Mouse (Mus musculus): Measurements from ENCODE around the gene Bub3.

The Bub3 gene

GRCm38 (mm10) chr7:131559986-131560696 is at the start of gene Bub3:
TSS of gene Bub3 (plus strand) at chr7:131560222.
- peak; percentile 93 to 94 for DNase-seq (ENCODE audit: low spot score in 2 of 2)

- DNase-seq (ENCODE audit: low spot score in 2 of 2), result peak; percentile 57 to 66
These were observed 20.0 kb upstream of the Bub3 start for GRCm38 (mm10) chr7:131539979-131540378.

DNA sequence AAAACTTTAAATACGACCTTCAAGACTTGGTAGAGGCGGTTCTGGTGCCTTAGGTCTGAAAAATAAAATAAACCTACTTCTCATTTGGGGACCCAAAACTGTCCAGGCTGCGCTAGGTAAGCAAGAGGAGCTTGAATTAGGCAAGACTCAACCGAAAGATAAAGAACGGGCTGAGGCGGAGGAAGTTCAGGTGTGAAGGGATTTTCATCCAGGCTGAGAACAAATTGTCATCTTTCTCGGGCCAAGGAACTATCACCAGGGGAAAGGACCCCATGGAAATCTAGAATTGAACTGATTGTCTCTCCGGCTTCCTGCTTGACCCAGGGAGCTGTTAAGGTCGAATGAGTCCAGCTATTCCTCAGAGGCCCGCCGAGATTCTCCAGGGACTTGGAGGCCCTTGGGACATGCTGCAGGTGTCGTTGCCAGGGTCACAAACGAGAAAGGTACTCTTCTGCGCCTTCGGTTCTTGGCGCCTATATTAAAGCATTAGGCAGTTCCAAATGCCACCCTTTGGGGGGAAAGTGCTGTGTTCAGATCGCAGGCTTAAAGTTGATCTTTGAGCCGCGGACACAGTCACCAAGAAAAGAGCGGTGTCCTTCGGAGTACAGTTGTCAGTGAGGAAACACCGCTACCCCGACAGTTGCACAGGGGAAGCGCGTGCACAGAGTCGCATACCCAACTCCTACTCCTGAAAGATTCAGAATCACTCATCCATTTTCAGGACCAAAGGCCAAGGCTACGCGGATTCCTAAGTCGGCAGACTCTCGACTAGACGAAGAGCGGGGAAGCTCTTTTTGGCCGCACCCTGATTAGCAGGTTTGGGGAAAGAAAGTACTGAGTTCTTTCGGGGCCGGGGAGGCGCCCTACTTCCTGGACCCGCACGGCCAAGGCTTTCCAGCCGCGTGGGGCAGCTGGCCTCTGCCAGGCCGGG is 18.6 kb upstream of the Bub3 start:
- no peak for DNase-seq (ENCODE audit: low spot score in 2 of 2)

DNA sequence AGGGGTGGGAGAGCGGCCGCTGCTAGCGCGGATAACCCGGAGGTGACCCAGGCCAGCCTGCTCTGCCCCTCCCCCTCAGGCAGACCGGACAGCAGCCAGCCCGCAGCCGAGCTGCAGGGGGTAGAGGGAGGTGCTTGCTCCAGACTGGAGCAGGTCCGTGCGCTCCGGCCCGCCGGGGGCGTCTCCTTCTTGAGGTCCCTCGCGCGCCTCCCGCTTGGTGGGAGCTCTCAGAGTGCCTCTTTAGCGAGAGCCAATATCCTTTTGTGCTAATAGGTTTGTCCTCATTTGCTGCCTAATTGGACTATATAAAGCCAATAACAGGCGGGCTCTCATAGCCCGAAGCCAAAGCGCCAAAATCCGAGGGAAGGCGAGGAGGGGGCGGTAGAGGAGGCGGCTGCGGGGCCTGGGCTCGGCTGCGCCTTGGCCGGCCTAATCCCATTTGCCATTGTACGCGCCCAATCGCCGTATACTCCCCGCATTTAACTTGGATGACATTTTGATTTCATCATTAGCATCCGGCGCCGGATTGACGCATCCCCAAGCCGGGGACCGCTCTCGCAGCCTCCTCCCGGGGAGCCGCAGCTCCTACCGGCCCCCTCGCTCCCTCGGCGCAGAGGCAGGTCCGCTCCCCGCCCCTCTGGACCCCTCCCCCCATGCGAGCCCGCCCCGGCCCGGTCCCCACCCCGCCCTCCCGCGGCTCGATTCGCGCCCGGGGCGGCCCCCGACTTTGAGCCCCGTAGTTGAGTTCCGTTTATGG is 17.7 kb upstream of the Bub3 start, which contains the start of gene Hmx3:
Gene Hmx3 (plus strand): TSS at position 753 of the 757 bp plus-strand sequence.
- DNase-seq (ENCODE audit: low spot score in 2 of 2), result no peak

- DNase-seq (ENCODE audit: low spot score in 2 of 2), result no peak
These were observed 17.0 kb upstream of the Bub3 start for GRCm38 (mm10) chr7:131542872-131543622.

GRCm38 (mm10) chr7:131543623-131544481 is 16.2 kb upstream of the Bub3 start:
- DNase-seq (ENCODE audit: low spot score in 2 of 2), result no peak

DNA sequence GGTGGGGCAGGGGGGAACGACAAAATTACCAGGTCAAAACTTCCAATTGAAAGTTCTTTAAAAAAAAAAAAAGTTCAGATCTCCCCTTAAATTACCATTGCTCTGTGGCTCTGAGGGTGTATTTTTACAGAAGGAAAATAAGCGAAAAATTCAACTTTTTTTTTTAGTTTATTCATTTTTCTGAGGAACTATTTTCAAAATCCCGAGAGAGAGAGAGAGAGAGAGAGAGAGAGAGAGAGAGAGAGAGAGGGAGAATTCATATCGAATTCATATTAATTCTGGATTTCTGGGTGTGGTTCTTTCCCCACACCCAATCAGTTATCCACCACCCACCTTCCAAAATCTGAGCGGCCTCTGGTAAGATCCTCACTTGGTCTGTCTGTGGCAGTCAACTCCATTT is 15.2 kb upstream of the Bub3 start:
- no peak for DNase-seq (ENCODE audit: low spot score in 2 of 2)

DNA sequence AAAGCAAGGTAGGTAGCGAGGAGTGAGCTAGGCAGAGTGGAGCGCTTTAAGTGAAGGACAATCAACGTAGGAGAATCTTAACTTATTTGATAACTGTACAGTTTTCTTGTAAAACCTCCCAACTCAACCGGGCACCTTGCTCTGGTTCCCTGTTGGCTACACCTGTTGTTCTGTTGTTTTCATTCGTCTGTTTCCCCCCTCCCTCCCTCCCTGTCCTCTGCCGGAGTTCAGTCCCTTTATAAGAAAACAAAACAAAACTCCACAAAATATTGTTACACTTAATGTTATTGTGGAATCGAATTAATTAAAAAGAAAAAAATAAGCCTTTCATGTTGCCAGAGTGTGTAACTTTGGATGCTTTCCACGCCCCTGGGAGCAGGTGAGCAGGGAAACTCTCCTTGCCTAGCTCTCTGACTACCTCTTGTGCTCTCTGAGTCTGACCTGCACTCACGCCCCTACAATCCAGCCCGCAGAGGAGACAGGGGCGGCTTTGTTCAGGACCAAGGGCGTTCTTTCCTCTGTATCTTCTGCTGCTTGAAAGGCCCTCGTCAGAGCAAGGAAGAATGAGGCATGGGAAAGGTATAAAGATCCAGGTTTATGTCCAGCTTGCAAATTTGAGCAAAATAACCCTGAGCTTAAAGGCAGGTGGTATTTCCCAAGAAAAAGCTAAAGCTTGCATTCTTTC is 14.2 kb upstream of the Bub3 start:
- no peak for DNase-seq (ENCODE audit: low spot score in 2 of 2)

- no peak for DNase-seq (ENCODE audit: low spot score in 2 of 2)
These were observed 13.6 kb upstream of the Bub3 start for GRCm38 (mm10) chr7:131546423-131546822.

- no peak for DNase-seq (ENCODE audit: low spot score in 2 of 2)
These were observed 12.5 kb upstream of the Bub3 start for GRCm38 (mm10) chr7:131547481-131547880.

GRCm38 (mm10) chr7:131548473-131548872 is 11.5 kb upstream of the Bub3 start, which contains the start of gene Hmx2:
TSS of gene Hmx2 (plus strand) at chr7:131548773.
- no peak for DNase-seq (ENCODE audit: low spot score in 2 of 2)

DNA sequence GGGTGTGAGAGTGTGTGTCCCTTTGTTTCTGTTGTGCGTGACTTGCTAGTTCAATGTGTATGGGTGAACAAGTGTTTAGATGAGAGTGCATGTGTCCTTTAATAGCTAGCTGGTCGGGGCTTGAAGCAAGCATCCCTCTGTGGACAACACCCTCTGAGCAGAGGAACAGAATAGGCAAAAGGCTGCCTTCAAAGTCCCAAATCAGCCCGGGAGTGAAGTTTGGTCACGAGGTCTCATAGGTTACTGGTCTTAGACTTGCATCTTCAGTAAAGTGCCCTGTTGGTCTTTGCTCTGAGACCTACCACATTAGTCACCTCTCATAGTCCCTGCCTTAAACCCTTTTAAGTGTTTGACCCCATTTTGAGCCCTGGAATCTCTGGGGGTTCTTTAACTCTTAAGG is 8.6 kb upstream of the Bub3 start:
- DNase-seq (ENCODE audit: low spot score in 2 of 2), result no peak

- DNase-seq (ENCODE audit: low spot score in 2 of 2), result no peak
These were observed 7.9 kb upstream of the Bub3 start for GRCm38 (mm10) chr7:131551931-131552741.

DNA sequence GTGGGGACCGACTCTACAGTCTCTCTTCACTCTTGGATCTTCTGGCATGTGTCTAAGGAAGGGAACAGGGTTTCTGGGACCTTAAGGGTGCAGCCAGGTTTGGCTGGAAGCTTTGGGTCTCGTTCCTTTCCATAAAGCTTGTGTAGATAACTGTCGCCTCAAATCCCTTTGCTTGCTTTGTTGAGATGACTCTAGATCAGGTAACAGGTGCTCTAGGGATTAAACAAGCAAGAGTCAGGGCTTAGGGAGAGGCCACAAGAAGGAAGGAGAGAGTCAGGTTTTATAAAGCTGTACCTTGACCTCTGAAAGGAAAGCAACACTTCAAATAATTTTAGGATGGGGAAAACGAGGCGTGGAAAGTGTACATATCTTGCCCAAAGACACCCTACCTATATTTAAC is 7.2 kb upstream of the Bub3 start:
- DNase-seq (ENCODE audit: low spot score in 2 of 2), result no peak

- peak; percentile 37 to 42 for DNase-seq (ENCODE audit: low spot score in 2 of 2)
These were observed 6.2 kb upstream of the Bub3 start for GRCm38 (mm10) chr7:131553771-131554175.

DNA sequence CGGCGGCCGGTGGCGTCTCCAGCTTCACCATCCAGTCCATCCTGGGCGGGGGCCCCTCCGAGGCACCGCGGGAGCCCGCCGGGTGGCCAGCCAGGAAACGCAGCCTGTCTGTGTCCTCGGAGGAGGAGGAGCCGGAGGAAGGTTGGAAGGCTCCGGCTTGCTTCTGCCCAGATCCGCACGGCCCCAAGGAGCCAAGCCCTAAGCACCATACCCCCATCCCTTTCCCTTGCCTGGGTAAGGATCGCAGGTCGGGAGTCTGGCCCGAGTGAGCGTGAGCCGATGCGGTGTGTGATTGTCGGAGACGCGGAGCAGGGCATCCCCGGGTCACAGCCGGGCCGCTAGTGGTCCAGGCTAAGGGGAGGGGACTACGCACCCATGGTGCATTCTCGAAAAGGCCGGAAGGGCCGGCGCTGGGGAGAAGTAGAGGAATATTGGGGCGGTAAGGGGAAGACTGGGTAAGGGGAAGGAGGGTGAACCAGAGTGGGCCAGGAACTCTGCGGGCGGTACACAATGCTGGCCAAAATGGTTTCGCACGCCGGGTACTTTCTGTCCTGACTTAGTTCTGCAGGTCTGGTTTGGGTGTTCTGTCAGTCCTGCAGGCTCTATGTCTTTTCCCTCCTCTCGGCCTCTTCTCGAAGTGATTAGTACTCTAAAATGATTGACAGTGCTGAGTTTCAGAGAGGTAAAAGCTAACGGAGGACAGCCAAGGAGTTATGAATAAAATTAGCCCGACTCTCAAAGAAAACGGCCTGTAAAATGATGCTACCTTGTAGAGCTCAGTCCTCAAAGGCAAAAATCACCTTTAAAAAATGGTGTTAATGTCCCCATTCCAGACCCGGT is 5.5 kb upstream of the Bub3 start:
- DNase-seq (ENCODE audit: low spot score in 2 of 2), result no peak

DNA sequence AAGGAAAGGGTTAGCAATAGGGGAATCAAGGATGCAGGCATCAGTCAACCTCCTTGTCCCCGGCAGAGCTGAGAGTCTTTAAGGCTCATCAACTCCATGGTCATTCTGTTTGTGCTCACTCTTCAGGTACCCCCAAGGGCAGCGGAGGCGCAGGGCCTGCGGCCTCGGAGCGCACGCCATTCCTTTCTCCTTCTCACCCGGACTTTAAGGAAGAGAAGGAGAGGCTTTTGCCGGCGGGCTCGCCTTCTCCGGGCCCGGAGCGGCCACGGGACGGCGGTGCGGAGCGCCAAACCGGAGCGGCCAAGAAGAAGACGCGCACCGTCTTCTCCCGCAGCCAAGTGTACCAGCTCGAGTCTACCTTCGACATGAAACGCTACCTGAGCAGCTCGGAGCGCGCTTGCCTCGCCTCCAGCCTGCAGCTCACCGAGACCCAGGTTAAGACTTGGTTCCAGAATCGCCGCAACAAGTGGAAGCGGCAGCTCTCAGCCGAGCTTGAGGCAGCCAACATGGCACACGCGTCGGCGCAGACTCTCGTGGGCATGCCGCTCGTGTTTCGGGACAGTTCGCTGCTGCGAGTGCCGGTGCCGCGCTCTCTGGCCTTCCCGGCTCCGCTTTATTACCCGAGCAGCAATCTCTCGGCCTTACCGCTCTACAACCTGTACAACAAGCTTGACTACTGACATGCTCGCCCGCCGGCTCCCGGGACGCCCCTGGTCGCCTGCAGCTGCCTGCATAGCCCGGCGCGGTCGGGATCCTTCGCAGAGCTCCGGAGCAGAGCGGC is 4.5 kb upstream of the Bub3 start:
- DNase-seq (ENCODE audit: low spot score in 2 of 2), result no peak
